Mouse (Mus musculus): Measurements from ENCODE around the gene Entpd3.
A peak's percentile ranks its signal among the peaks of the same experiment; 100 is the strongest.

The Entpd3 gene

GRCm38 (mm10) chr9:120579808-120580207, 40.2 kb downstream of the Entpd3 start:
- no peak for DNase-seq (ENCODE audit: low spot score in 2 of 2)

GRCm38 (mm10) chr9:120581941-120582618, 42.5 kb downstream of the Entpd3 start:
- no peak for DNase-seq (ENCODE audit: low spot score in 2 of 2)

- DNase-seq (ENCODE audit: low spot score in 2 of 2) = peak; percentile 70 to 85
Observed at GRCm38 (mm10) chr9:120582619-120583308, 43.1 kb downstream of the Entpd3 start.

GRCm38 (mm10) chr9:120583314-120583713, 43.7 kb downstream of the Entpd3 start:
- no peak for DNase-seq (ENCODE audit: low spot score in 2 of 2)

- DNase-seq (ENCODE audit: low spot score in 2 of 2) = peak; percentile 44 to 75
Observed at GRCm38 (mm10) chr9:120586546-120586945, 46.9 kb downstream of the Entpd3 start.

GRCm38 (mm10) chr9:120591490-120591889, 51.9 kb downstream of the Entpd3 start:
- DNase-seq (ENCODE audit: low spot score in 2 of 2) = peak; percentile 67 to 81

- no peak for DNase-seq (ENCODE audit: low spot score in 2 of 2)
Observed at GRCm38 (mm10) chr9:120593383-120594101, 53.9 kb downstream of the Entpd3 start.

GRCm38 (mm10) chr9:120594839-120595238, 55.2 kb downstream of the Entpd3 start:
- no peak for DNase-seq (ENCODE audit: low spot score in 2 of 2)

- DNase-seq (ENCODE audit: low spot score in 2 of 2) = no peak
Observed at GRCm38 (mm10) chr9:120595306-120595705, 55.7 kb downstream of the Entpd3 start.

- DNase-seq (ENCODE audit: low spot score in 2 of 2) = peak; percentile 69 to 83
Observed at GRCm38 (mm10) chr9:120601488-120602171, 62.0 kb downstream of the Entpd3 start.

GRCm38 (mm10) chr9:120602172-120602838, 62.7 kb downstream of the Entpd3 start:
- DNase-seq (ENCODE audit: low spot score in 2 of 2) = peak in 1 of 2 experiments; percentile 36

GRCm38 (mm10) chr9:120602839-120603511, 63.4 kb downstream of the Entpd3 start:
- DNase-seq (ENCODE audit: low spot score in 2 of 2) = peak; percentile 91 to 95

GRCm38 (mm10) chr9:120603512-120603908, 63.9 kb downstream of the Entpd3 start:
- no peak for DNase-seq (ENCODE audit: low spot score in 2 of 2)

- DNase-seq (ENCODE audit: low spot score in 2 of 2) = no peak
Observed at GRCm38 (mm10) chr9:120603956-120604355, 64.3 kb downstream of the Entpd3 start.

- DNase-seq (ENCODE audit: low spot score in 2 of 2) = no peak
Observed at GRCm38 (mm10) chr9:120611055-120611454, 71.4 kb downstream of the Entpd3 start.

GRCm38 (mm10) chr9:120614059-120614458, 74.4 kb downstream of the Entpd3 start:
- DNase-seq (ENCODE audit: low spot score in 2 of 2) = no peak

Measured in cerebellum, postnatal 4 days (tissue).